Mouse (Mus musculus) midbrain, embryonic 15.5 days (tissue): ENCODE results near the gene Tas2r104. TPM values are rescaled to one million over a fixed set of nuclear protein-coding genes. Genes with fewer than 3 reads are reported as not detected.

Source experiments
- ATAC-seq: fragments of 200-750 bp; cut with Nextera tagmentation; replicated peaks from 2 replicates; pipeline ENCODE4 v1.8.0; 2017; ENCODE audit warnings: moderate TSS enrichment
- H3K27ac ChIP-seq: fragments of 300-500 bp; sonication (generic); 2 replicates; pipeline ENCODE4 v1.5.1; 2015; ENCODE audit warnings: mild to moderate bottlenecking, inconsistent platforms
- H3K27me3 ChIP-seq: fragments of 300-500 bp; sonication (generic); replicated peaks from 2 replicates; pipeline ENCODE4 v1.6.1; 2015; ENCODE audit warnings: inconsistent platforms
- H3K36me3 ChIP-seq: fragments of 300-500 bp; sonication (generic); replicated peaks from 2 replicates; pipeline ENCODE4 v1.6.1; 2015; ENCODE audit warnings: inconsistent platforms
- H3K4me1 ChIP-seq: fragments of 300-500 bp; sonication (generic); 2 replicates; pipeline ENCODE4 v1.6.1; 2015; ENCODE audit warnings: inconsistent platforms
- H3K4me2 ChIP-seq: fragments of 300-500 bp; sonication (generic); 2 replicates; pipeline ENCODE4 v1.6.1; 2015; ENCODE audit warnings: inconsistent platforms, mild to moderate bottlenecking, moderate library complexity
- H3K4me3 ChIP-seq: fragments of 300-500 bp; sonication (generic); 2 replicates; pipeline ENCODE4 v1.5.1; 2015; ENCODE audit warnings: mild to moderate bottlenecking, inconsistent platforms
- H3K9ac ChIP-seq: fragments of 300-500 bp; sonication (generic); 2 replicates; pipeline ENCODE4 v1.6.1; 2015; ENCODE audit warnings: mild to moderate bottlenecking, inconsistent platforms
- H3K9me3 ChIP-seq: fragments of 300-500 bp; sonication (generic); 2 replicates; pipeline ENCODE4 v1.6.1; 2016; ENCODE audit warnings: inconsistent platforms
- WGBS: fragments of 180-500 bp; shearing (Covaris S2); methylation state at CpG from one replicate; pipeline ENCODE4 v1.1.7; 2015; ENCODE audit warnings: mixed read lengths; 5-methylcytosine and 5-hydroxymethylcytosine counted together
- polyA plus RNA-seq: library from polyadenylated mRNA; unstranded; fragments of >200 nt; fragmentation: Nextera tagmentation; extraction: Ambion mirVana; gene quantifications from 2 replicates; pipeline ENCODE4 v1.2.1, GENCODE M21; 2015

Gene Tas2r104
- polyA plus RNA-seq = not detected in 2 replicates

DNA sequence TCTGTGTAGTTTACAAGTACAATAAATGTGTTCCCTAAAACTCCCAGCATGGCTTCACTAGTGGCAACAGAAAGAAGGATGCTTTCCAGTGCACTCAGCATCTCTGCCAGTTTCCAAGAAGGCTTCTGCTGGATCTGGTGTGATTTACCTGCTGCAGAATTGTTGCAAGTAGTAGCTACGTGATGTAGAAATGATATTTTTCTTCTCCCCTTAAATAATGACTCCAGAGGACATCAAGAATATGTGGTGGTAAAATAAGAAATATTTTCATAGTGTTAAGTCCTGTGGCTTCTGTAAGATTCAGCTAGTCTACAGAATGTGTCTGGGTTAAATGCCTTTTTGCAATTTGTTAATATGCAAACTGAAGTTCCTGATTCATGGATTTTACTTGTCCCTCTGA lies at the start of gene Tas2r104:
Tas2r104 (minus strand) TSS at position 101 of the 400 bp plus-strand sequence.
- no peak for ATAC-seq

GRCm38 (mm10) chr6:131712803-131713202 lies 27.3 kb upstream of the Tas2r104 start:
- Histone ChIP-seq H3K4me1 (no peaks in the 10 kb centered on the region), H3K9me3 (0 out of 2 replicates have a peak, but pooled peaks cover 4% of the 10 kb centered on the region), H3K4me3 (no peak overlapping the region), H3K27me3 (no peaks in the 10 kb centered on the region), H3K36me3 (no peaks in the 10 kb centered on the region), H3K4me2 (no peak overlapping the region), H3K27ac (no peak overlapping the region), H3K9ac (no peak overlapping the region)
- ATAC-seq = no peak
- 48% methylated on average over 7 of the region's 7 CpGs for WGBS

More for the DNA sequence above, at the start of gene Tas2r104:
- Histone ChIP-seq H3K36me3 (no peaks in the 10 kb centered on the region), H3K27me3 (no peaks in the 10 kb centered on the region), H3K4me3 (no peak within 1 kb of the TSS), H3K27ac (no peak within 1 kb of the TSS), H3K9ac (no peak within 1 kb of the TSS), H3K9me3 (peaks cover 6% of the 10 kb centered on the region; the same call in 1 of the 2 replicates), H3K4me1 (no peaks in the 10 kb centered on the region), H3K4me2 (no peak within 1 kb of the TSS)
- 77% methylated on average over 1 of the region's 1 CpGs for whole genome bisulfite sequencing

GRCm38 (mm10) chr6:131689963-131690362 lies 4.4 kb upstream of the Tas2r104 start, which contains the start of gene Tas2r114:
Gene Tas2r114, minus strand, starts transcription at chr6:131690063.
- Histone ChIP-seq H3K36me3 (no peaks in the 10 kb centered on the region), H3K27me3 (no peaks in the 10 kb centered on the region), H3K9ac (no peak within 1 kb of the TSS), H3K4me1 (no peaks in the 10 kb centered on the region), H3K4me2 (no peak within 1 kb of the TSS), H3K4me3 (no peak within 1 kb of the TSS), H3K9me3 (peaks cover 6% of the 10 kb centered on the region; the same call in 1 of the 2 replicates), H3K27ac (no peak within 1 kb of the TSS)
- ATAC-seq = no peak

GRCm38 (mm10) chr6:131687395-131687794 lies 1.9 kb upstream of the Tas2r104 start, which contains the start of gene Tas2r105:
Gene Tas2r105, minus strand, starts transcription at chr6:131687495.
- ATAC-seq = no peak
- Histone ChIP-seq H3K9ac (no peak within 1 kb of the TSS), H3K4me1 (no peaks in the 10 kb centered on the region), H3K4me3 (no peak within 1 kb of the TSS), H3K9me3 (peaks cover 10% of the 10 kb centered on the region; the same call in 1 of the 2 replicates), H3K4me2 (no peak within 1 kb of the TSS), H3K27me3 (no peaks in the 10 kb centered on the region), H3K36me3 (no peaks in the 10 kb centered on the region), H3K27ac (no peak within 1 kb of the TSS)
- 84% methylated on average over 1 of the region's 1 CpGs for WGBS

DNA sequence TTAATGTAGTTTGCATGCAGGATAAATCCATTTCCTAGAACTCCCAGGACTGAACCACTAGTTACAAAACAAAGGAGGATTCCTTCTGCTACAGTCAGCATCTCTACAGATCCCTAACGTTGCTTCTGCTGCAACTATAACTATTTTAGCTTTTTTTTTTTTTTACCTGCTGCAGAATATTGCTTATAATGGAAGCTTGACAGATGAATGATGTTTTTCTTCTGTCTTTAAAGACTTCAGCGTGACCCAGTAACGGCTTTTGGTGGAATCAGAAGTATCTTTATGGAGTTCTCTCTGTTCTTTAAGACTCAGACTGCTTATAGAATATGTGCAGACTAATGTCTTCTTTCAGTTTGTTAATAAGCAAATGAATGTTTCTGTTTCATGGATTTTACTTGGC lies 6.8 kb downstream of the Tas2r104 start, which contains the start of gene Tas2r106:
Tas2r106 (minus strand) TSS at position 101 of the 400 bp plus-strand sequence.
- no peak within 1 kb of the TSS for H3K9ac ChIP-seq
- H3K4me1 ChIP-seq = no peaks in the 10 kb centered on the region
- no peak within 1 kb of the TSS for H3K4me2 ChIP-seq
- 76% methylated on average over 3 of the region's 3 CpGs for WGBS
- no peaks in the 10 kb centered on the region for H3K36me3 ChIP-seq
- no peak within 1 kb of the TSS for H3K27ac ChIP-seq
- peaks cover 13% of the 10 kb centered on the region; the same call in 1 of the 2 replicates for H3K9me3 ChIP-seq
- H3K27me3 ChIP-seq = no peaks in the 10 kb centered on the region
- no peak for ATAC-seq
- H3K4me3 ChIP-seq = no peak within 1 kb of the TSS

DNA sequence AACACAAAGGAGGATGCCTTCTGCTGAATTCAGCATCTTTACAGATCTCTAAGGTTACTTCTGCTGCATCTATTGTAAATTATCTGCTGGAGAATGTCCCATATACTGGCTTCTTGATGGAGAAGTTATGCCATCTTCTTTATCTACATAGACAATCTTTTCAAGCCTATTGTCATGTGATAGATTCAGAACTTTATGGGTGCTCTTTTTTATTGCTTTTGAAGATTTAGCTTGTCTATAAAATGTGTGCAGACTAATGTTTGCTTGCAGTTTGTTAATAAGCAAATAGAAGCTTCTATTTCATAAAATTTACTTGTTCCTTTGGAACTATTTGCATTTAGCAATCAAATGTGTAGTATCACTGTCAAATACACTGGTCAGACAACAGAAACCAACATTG lies 25.5 kb downstream of the Tas2r104 start, which contains the start of gene Tas2r107:
Tas2r107 (minus strand) TSS at position 101 of the 400 bp plus-strand sequence.
- Histone ChIP-seq H3K27ac (no peak within 1 kb of the TSS), H3K9me3 (0 out of 2 replicates have a peak, but pooled peaks cover 6% of the 10 kb centered on the region), H3K9ac (no peak within 1 kb of the TSS), H3K4me2 (no peak within 1 kb of the TSS), H3K27me3 (no peaks in the 10 kb centered on the region), H3K4me3 (no peak within 1 kb of the TSS), H3K4me1 (no peaks in the 10 kb centered on the region), H3K36me3 (no peaks in the 10 kb centered on the region)
- ATAC-seq = no peak

Other genes with a start within 250 kb of the Tas2r104 start
- gene 5430401F13Rik, start 199.3 kb downstream of the Tas2r104 start, polyA plus RNA-seq = not detected in 2 replicates
- gene Gm6619, start 199.3 kb downstream of the Tas2r104 start, polyA plus RNA-seq = not detected in 2 replicates
- not detected in 2 replicates for gene Tas2r130, start 54.8 kb downstream of the Tas2r104 start, polyA plus RNA-seq
- gene Tas2r107, start 25.6 kb downstream of the Tas2r104 start, polyA plus RNA-seq = not detected in 2 replicates
- not detected in 2 replicates for gene Tas2r106, start 6.9 kb downstream of the Tas2r104 start, polyA plus RNA-seq
- not detected in 2 replicates for gene Tas2r105, start 1.8 kb upstream of the Tas2r104 start, polyA plus RNA-seq
- gene Tas2r114, start 4.3 kb upstream of the Tas2r104 start, polyA plus RNA-seq = not detected in 2 replicates